Mouse (Mus musculus) heart, embryonic 10.5 days (tissue): ENCODE results near the gene Pcnx. TPM values are rescaled to one million over a fixed set of nuclear protein-coding genes. Genes with fewer than 3 reads are reported as not detected.

ENCODE experiments used
- DNase-seq: peaks from one replicate; pipeline ENCODE4 v3.0.0-alpha.2; 2017; ENCODE audit warnings: low spot score
- H3K27ac ChIP-seq: fragments of 300-500 bp; sonication (generic); 2 replicates; pipeline ENCODE4 v1.5.1; 2016; ENCODE audit warnings: mild to moderate bottlenecking
- H3K27me3 ChIP-seq: fragments of 300-500 bp; sonication (generic); 2 replicates; pipeline ENCODE4 v1.6.1; 2016; ENCODE audit warnings: mild to moderate bottlenecking; ENCODE audit not compliant: poor library complexity, insufficient read depth, severe bottlenecking
- H3K36me3 ChIP-seq: fragments of 300-500 bp; sonication (generic); 2 replicates; pipeline ENCODE4 v1.6.1; 2016; ENCODE audit warnings: mild to moderate bottlenecking, moderate library complexity
- H3K4me1 ChIP-seq: fragments of 300-500 bp; sonication (generic); 2 replicates; pipeline ENCODE4 v1.6.1; 2016; ENCODE audit warnings: mild to moderate bottlenecking
- H3K4me3 ChIP-seq: fragments of 300-500 bp; sonication (generic); 2 replicates; pipeline ENCODE4 v1.5.1; 2016; ENCODE audit warnings: mild to moderate bottlenecking, moderate library complexity
- H3K9me3 ChIP-seq: fragments of 300-500 bp; sonication (generic); 2 replicates; pipeline ENCODE4 v1.6.1; 2016; ENCODE audit warnings: mild to moderate bottlenecking, moderate library complexity
- WGBS: fragments of 180-500 bp; shearing (Covaris S2); methylation state at CpG from one replicate; pipeline ENCODE4 v1.1.7; 2016; 5-methylcytosine and 5-hydroxymethylcytosine counted together
- polyA plus RNA-seq: library from polyadenylated mRNA; unstranded; fragments of >200 nt; fragmentation: Nextera tagmentation; extraction: Ambion mirVana; gene quantifications from 2 replicates; pipeline ENCODE4 v1.2.1, GENCODE M21; 2016

The Pcnx gene
- polyA plus RNA-seq, 1 experiment from 2014 or later, result 13.1 TPM

GRCm38 (mm10) chr12:81885982-81886381, 26.2 kb downstream of the Pcnx start:
- Histone ChIP-seq H3K27me3 (no peaks in the 10 kb centered on the region), H3K4me1 (peaks cover 44% of the 10 kb centered on the region), H3K9me3 (no peaks in the 10 kb centered on the region), H3K4me3 (no peak overlapping the region), H3K27ac (no peak overlapping the region), H3K36me3 (no peaks in the 10 kb centered on the region)
- no peak for DNase-seq
- 29% methylated on average over 4 of the region's 4 CpGs for WGBS

- H3K9me3 ChIP-seq, result no peaks in the 10 kb centered on the region
- H3K4me1 ChIP-seq, result peaks cover 38% of the 10 kb centered on the region
- no peaks in the 10 kb centered on the region for H3K27me3 ChIP-seq
- H3K4me3 ChIP-seq, result no peak overlapping the region
- 91% methylated on average over 5 of the region's 5 CpGs for WGBS
- no peak for DNase-seq
- H3K27ac ChIP-seq, result no peak overlapping the region
- no peaks in the 10 kb centered on the region for H3K36me3 ChIP-seq
These were observed 29.1 kb downstream of the Pcnx start for GRCm38 (mm10) chr12:81888954-81889353.

GRCm38 (mm10) chr12:81891946-81892345, 32.1 kb downstream of the Pcnx start:
- H3K9me3 ChIP-seq, result no peaks in the 10 kb centered on the region
- H3K4me3 ChIP-seq, result no peak overlapping the region
- no peak overlapping the region for H3K27ac ChIP-seq
- peaks cover 16% of the 10 kb centered on the region for H3K4me1 ChIP-seq
- peaks cover 20% of the 10 kb centered on the region for H3K36me3 ChIP-seq
- WGBS, result 65% methylated on average over 1 of the region's 1 CpGs
- no peaks in the 10 kb centered on the region for H3K27me3 ChIP-seq
- DNase-seq, result no peak

GRCm38 (mm10) chr12:81894311-81894710, 34.5 kb downstream of the Pcnx start:
- H3K4me1 ChIP-seq, result 0 out of 2 replicates have a peak, but pooled peaks cover 3% of the 10 kb centered on the region
- WGBS, result 78% methylated on average over 5 of the region's 5 CpGs
- H3K27me3 ChIP-seq, result no peaks in the 10 kb centered on the region
- no peak overlapping the region for H3K4me3 ChIP-seq
- H3K36me3 ChIP-seq, result peaks cover 33% of the 10 kb centered on the region
- H3K9me3 ChIP-seq, result no peaks in the 10 kb centered on the region
- DNase-seq, result no peak
- no peak overlapping the region for H3K27ac ChIP-seq

GRCm38 (mm10) chr12:81895986-81896385, 36.2 kb downstream of the Pcnx start:
- Histone ChIP-seq H3K27me3 (no peaks in the 10 kb centered on the region), H3K27ac (no peak overlapping the region), H3K4me3 (no peak overlapping the region), H3K9me3 (no peaks in the 10 kb centered on the region), H3K36me3 (peaks cover 34% of the 10 kb centered on the region), H3K4me1 (0 out of 2 replicates have a peak, but pooled peaks cover 3% of the 10 kb centered on the region)
- WGBS, result 92% methylated on average over 6 of the region's 6 CpGs
- DNase-seq, result no peak

GRCm38 (mm10) chr12:81904456-81904855, 44.6 kb downstream of the Pcnx start:
- DNase-seq, result no peak
- 86% methylated on average over 2 of the region's 2 CpGs for WGBS
- peaks cover 19% of the 10 kb centered on the region for H3K36me3 ChIP-seq
- H3K4me1 ChIP-seq, result 0 out of 2 replicates have a peak, but pooled peaks cover 4% of the 10 kb centered on the region
- no peak overlapping the region for H3K4me3 ChIP-seq
- no peaks in the 10 kb centered on the region for H3K9me3 ChIP-seq
- H3K27ac ChIP-seq, result no peak overlapping the region
- H3K27me3 ChIP-seq, result no peaks in the 10 kb centered on the region

GRCm38 (mm10) chr12:81905865-81906264, 46.0 kb downstream of the Pcnx start:
- DNase-seq, result no peak
- H3K27ac ChIP-seq, result no peak overlapping the region
- H3K36me3 ChIP-seq, result peaks cover 19% of the 10 kb centered on the region
- no peaks in the 10 kb centered on the region for H3K27me3 ChIP-seq
- WGBS, result 88% methylated on average over 2 of the region's 2 CpGs
- no peaks in the 10 kb centered on the region for H3K9me3 ChIP-seq
- no peak overlapping the region for H3K4me3 ChIP-seq
- H3K4me1 ChIP-seq, result peaks cover 7% of the 10 kb centered on the region

GRCm38 (mm10) chr12:81907741-81908357, 48.0 kb downstream of the Pcnx start:
- peaks cover 19% of the 10 kb centered on the region for H3K36me3 ChIP-seq
- H3K9me3 ChIP-seq, result no peaks in the 10 kb centered on the region
- 71% methylated on average over 4 of the region's 4 CpGs for WGBS
- DNase-seq, result no peak
- H3K4me3 ChIP-seq, result no peak overlapping the region
- no peaks in the 10 kb centered on the region for H3K27me3 ChIP-seq
- peaks cover 3% of the 10 kb centered on the region for H3K4me1 ChIP-seq
- H3K27ac ChIP-seq, result no peak overlapping the region

- 71% methylated on average over 5 of the region's 5 CpGs for whole genome bisulfite sequencing
- no peak overlapping the region for H3K27ac ChIP-seq
- no peaks in the 10 kb centered on the region for H3K9me3 ChIP-seq
- H3K4me3 ChIP-seq, result no peak overlapping the region
- H3K36me3 ChIP-seq, result peaks cover 28% of the 10 kb centered on the region
- no peaks in the 10 kb centered on the region for H3K27me3 ChIP-seq
- H3K4me1 ChIP-seq, result peaks cover 3% of the 10 kb centered on the region
- no peak for DNase-seq
These were observed 50.6 kb downstream of the Pcnx start for GRCm38 (mm10) chr12:81910439-81910838.

- WGBS, result 57% methylated on average over 2 of the region's 2 CpGs
- no peak overlapping the region for H3K4me3 ChIP-seq
- H3K9me3 ChIP-seq, result no peaks in the 10 kb centered on the region
- DNase-seq, result no peak
- H3K27me3 ChIP-seq, result no peaks in the 10 kb centered on the region
- H3K36me3 ChIP-seq, result peaks cover 35% of the 10 kb centered on the region
- peaks cover 3% of the 10 kb centered on the region for H3K4me1 ChIP-seq
- no peak overlapping the region for H3K27ac ChIP-seq
These were observed 55.5 kb downstream of the Pcnx start for GRCm38 (mm10) chr12:81915176-81915950.

GRCm38 (mm10) chr12:81918346-81918745, 58.5 kb downstream of the Pcnx start:
- no peak overlapping the region for H3K27ac ChIP-seq
- DNase-seq, result no peak
- H3K4me1 ChIP-seq, result peaks cover 14% of the 10 kb centered on the region; the same call in 1 of the 2 replicates
- peaks cover 31% of the 10 kb centered on the region for H3K36me3 ChIP-seq
- H3K9me3 ChIP-seq, result no peaks in the 10 kb centered on the region
- H3K4me3 ChIP-seq, result no peak overlapping the region
- WGBS, result 91% methylated on average over 12 of the region's 12 CpGs
- H3K27me3 ChIP-seq, result no peaks in the 10 kb centered on the region

- peaks cover 14% of the 10 kb centered on the region; the same call in 1 of the 2 replicates for H3K4me1 ChIP-seq
- no peak for DNase-seq
- peaks cover 29% of the 10 kb centered on the region for H3K36me3 ChIP-seq
- no peaks in the 10 kb centered on the region for H3K27me3 ChIP-seq
- no peak overlapping the region for H3K4me3 ChIP-seq
- no peak overlapping the region for H3K27ac ChIP-seq
- 92% methylated on average over 14 of the region's 14 CpGs for WGBS
- no peaks in the 10 kb centered on the region for H3K9me3 ChIP-seq
These were observed 59.1 kb downstream of the Pcnx start for GRCm38 (mm10) chr12:81918886-81919285.

- H3K27ac ChIP-seq, result no peak overlapping the region
- no peak for DNase-seq
- no peaks in the 10 kb centered on the region for H3K27me3 ChIP-seq
- no peak overlapping the region for H3K4me3 ChIP-seq
- H3K4me1 ChIP-seq, result peaks cover 14% of the 10 kb centered on the region; the same call in 1 of the 2 replicates
- 87% methylated on average over 10 of the region's 10 CpGs for WGBS
- H3K9me3 ChIP-seq, result no peaks in the 10 kb centered on the region
- peaks cover 28% of the 10 kb centered on the region for H3K36me3 ChIP-seq
These were observed 60.2 kb downstream of the Pcnx start for GRCm38 (mm10) chr12:81920027-81920426.
